Mouse (Mus musculus) testis, postnatal 10 days (tissue): ENCODE data around the gene Cacna1c.
A peak's percentile ranks its signal among the peaks of the same experiment; 100 is the strongest.

Experiments
- DNase-seq: peaks from one replicate; pipeline ENCODE4 v3.0.0; 2021; ENCODE audit warnings: low spot score

Cacna1c gene

DNA sequence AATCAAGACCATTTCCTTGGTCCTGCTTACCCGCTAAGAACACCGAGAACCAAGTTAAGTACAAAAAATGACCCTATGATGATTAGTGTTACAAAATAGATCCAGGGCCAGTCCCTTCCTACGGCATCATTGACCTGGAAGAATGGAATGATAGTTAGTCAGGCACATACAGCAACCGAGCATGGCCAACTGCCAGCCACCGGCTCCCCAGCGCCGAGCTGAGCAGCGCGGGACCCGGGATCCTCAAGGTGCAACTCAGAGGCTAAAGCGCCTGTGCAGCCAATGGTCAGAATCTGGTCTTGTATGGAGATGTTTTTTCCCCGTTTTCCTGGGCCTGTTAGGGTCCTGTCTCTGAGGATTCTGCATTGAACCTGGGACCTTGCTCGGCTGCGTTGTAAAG is 454.4 kb downstream of the Cacna1c start:
- peak; percentile 57 for DNase-seq

DNA sequence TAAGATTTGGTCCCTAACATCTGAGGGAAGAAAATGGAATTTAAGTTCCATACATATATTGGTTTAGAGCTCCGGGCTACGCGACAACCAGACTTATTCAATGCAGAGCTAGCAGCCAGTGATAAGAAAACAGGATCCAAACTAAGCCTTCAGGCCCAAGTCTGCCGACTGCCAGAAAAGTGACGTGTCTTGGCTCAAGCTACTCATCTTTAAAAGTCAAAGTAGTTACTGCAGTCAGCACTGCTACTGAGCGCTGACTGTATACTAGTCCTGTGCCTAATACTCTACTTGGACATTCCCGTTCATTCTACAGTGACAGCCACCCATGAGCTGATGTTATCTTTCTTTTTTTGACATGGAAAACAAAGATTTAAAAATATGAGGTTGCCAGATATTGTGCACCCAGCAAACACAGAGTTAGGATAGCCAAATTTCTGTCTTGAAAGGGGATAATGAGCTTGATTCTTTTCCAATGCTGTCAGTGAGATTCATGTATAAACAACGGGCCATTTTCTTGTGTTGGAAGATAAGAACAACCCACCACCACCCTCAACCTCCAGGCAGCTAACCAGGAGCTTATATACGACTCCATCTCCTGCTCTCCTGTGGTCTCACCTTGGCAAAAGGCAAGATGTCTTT is 456.1 kb downstream of the Cacna1c start:
- DNase-seq, result no peak

DNA sequence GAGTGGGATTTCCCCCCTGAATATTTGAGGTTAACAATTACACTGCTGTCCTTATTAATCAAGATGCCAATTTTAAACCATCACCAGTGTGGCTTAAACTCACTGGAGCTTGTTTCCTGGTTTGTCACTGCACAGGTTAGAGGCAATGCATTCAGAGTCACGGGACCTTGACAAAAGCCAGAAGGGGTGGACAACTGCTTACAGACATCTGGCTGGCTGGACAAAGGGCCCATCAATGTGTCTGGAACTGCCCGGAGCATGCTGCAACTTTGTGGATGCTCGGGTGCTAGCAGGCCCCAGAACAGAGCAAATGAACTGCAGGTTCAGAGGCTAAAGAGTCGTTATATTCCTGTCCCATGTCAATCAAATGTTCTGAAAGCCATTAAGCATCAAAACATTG is 456.9 kb downstream of the Cacna1c start:
- no peak for DNase-seq

DNA sequence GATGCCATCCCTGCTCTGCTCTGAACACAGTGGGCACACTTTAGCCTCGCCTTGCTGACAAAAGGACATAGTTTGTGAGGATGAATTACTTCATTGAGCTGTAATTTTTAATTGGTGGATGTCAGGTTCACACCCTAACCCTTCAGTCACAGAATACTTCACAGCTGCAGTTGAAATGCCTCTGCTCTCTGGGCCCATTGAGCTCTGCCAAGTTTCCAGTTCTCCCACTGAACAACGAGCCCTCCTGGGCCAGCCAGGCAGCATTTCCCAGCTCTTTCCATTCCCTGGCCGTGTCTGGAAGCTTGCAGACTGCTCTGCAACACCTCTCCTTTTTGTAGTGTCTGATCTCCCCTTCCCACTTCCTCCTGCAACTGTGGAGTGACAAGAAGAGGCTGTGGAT is 457.6 kb downstream of the Cacna1c start:
- DNase-seq, result no peak

DNA sequence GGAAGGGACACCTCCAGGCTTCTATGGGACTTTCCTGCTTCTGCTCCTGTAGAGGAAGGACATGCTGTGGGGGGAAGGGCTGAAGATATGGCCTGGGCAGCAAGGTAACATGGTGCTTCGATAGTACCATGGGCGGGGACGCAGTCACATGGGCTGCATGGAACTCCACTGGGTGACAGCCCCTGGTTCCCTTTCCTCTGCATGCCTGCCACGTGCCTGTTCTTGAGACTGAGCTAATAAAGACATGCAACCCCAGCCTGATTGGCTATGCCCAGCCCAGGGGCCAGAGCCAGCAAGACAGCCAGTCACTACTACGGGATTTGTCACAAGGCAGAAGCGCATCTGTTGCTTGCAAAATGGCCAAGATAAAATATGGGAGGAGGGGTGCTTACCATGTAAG is 459.1 kb downstream of the Cacna1c start:
- DNase-seq, result no peak

DNA sequence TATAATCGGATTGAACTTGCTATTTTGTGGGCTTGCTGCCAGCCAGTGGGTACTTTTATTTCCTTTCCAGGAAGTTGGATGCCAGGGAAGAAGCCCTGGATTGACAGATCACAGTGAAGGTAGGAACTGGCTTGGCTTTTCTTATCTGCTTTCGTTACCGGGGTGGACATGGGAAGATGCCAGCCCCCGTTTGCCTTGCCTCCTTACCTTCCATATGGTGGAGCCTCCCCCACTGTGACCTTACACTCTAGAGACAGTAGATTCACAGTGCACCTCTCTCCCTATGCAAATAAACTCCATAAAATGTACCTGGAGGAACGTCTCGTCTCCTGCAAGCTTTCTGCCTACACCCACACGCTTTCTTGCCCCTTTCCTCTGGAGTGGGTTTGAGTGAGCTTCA is 459.7 kb downstream of the Cacna1c start:
- no peak for DNase-seq

DNA sequence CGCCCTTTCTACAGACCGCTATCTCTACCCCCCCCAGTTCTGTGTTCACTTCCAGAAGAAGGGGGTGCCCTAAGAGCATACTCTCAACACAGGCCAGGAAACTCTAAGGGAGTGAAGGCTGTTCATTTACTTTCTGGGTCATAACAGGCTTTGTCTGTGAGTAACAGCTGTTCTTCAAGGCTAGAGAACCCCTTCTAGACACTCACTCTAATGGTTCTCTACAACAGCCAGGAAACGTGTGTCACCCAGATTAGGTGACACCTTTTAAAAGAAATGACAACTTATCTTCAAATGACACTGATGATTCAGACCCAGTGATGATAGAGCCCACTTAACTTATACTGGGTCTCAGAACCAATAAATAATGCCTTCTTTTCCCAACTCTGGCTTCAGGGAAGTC is 461.1 kb downstream of the Cacna1c start:
- no peak for DNase-seq

DNA sequence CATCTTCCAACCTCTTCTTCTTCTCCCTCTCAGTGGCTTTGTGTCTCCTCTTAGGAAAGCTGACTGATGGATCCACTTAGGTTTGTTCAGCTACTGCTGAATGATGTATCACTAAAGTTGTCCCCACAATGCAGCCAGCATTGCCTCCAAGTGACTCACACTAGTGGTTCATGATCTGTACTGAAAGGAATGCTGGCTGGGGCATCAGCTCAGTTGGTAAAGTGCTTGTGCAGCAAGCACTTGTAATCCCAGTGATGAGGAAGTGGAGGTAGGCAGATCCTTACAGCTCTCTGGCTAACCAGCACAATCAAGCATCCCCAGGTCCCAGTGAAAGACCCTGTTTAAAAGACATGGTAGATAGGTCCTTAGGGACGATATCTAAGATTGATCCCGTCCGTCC is 464.3 kb downstream of the Cacna1c start:
- no peak for DNase-seq

DNA sequence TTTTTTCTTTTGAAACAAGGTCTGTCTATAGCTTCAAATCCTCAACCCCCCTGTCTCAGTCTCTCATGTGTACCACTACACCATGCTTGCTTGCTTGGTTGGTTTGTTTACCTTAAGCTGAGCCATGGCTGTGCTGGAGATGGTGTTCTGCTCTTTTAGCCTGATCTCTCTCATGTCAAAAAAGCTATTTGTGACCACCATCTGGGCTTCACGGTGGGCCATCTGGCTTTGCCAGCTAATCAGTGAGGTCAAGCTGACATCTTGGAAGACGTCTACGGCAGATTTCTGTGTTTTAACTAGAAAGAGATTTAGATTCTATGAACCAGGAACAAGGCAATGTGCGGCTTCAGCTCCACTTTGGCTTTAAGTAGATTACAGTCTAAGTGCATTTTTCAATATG is 471.3 kb downstream of the Cacna1c start:
- no peak for DNase-seq

DNA sequence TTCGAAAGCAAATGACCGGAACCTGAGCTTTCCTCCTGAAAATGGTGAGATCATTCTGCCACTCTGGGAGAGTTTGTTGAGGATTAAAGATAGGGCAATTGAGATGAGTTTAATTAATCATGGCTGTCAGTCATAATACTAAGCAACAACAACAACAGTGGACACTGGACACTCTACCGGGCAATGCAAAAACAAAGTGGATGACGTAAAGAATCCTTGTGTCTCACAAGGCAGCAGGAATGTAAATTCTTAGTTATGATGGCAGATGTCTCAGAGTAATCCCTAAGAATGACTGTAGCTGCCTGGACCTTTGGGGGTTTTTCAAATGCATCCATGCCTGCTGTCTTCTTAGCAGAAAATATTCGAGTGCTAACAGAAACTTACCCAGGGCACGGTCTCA is 471.8 kb downstream of the Cacna1c start:
- DNase-seq, result no peak

DNA sequence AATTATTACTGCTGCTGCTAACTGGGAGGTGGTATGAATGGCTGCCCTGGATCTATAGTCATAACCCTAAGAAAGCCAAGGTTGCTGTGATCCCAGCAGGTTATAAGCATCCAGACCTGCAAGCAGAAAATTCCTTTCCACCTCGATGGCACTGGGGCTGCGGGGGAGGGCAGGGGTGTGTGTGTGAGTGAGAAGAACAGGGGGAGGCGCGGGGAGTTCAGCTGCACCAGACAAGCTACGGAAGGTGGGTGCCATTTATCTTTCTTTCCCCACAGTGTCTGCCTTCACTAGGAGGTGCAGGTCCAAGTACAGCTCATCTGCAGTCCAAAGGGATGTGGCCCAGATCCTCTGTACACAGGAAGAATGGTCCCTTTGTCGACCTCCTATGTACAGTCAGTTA is 473.9 kb downstream of the Cacna1c start:
- DNase-seq, result no peak

DNA sequence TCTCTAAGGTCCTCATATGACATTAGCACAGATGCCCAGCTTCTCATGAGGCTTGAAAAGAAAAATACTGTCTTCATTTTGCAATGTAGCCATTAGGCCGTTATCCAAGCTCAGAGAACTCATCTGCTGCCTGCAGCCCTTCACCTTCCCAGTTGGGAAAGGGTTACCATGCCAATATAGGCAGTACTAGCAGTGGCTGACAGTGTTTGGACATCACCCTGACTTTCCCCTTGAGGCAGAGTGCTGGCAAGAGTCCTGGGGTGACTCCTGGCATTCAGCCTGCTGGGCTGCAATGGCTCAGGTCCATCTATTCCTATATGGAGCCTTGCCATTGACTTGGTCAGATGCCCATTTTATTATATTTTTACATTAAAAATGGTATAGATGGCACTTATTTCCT is 476.7 kb downstream of the Cacna1c start:
- DNase-seq, result no peak

DNA sequence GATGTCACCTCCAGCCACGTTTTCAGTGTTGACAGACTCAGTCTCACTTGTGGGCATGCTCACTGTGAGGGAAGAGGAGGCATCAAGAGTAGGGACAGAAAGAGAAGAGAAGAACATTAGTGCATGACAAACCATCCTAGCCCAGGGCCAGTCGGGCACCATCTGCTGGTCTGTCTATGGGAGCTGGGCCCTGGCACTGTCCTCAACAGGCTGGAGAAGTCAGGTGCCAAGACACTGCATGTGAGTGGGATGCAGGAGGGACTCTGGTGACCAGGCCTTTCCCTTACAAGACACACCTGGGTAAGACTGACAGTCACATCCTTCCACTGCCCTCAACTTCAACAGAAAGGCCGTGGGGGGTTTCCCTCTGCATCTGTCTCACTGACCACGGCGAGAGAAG is 482.9 kb downstream of the Cacna1c start:
- no peak for DNase-seq

DNA sequence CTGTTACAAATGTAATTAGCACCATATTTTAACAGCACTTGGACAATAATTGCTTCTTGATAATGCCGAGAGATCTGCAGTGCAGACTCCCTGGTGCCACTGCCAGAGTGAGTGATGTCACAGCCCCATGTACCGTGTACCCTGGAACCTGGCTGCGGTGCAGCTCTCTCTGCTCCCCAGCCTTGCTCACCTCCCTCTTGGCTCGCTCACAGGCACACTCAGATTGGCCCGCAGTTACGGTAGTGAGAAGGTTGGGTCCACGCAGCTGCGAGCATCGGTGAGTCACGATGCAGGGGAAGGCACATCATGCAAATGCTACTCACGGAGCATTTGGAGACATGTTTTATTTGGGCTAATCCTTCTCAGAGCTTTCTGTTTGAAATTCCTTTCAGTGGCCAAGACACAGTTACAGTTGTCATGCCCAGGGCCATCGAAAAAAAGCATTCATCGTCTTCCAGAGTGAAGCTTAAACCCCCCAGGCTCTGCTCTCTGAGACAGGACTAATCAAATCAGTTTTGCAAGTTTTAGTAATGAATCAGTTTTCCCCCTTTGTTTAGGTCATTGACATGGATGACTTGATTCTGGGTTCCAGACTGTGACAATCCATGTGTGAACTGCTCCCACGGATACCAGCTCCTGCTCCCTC is 484.4 kb downstream of the Cacna1c start:
- DNase-seq, result no peak

DNA sequence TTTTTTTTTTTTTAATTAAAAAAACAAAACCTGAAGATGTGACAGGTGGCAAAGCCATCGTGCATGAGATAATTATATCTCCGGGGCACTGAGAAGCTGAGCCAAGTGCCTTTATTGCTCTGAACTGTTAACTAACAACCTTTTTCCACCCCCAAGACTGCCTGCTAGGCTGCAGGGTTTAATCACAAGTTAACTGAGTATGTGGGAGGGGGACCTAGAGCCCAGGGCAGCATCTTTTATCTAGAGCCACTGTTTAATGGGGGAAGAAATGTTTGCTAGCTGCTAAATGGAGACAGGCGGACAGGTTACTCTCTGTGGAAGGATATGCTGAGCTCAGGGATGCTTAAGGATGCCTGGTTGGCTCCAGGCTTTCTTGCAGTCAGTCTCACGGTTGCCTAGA is 489.2 kb downstream of the Cacna1c start:
- DNase-seq, result no peak

DNA sequence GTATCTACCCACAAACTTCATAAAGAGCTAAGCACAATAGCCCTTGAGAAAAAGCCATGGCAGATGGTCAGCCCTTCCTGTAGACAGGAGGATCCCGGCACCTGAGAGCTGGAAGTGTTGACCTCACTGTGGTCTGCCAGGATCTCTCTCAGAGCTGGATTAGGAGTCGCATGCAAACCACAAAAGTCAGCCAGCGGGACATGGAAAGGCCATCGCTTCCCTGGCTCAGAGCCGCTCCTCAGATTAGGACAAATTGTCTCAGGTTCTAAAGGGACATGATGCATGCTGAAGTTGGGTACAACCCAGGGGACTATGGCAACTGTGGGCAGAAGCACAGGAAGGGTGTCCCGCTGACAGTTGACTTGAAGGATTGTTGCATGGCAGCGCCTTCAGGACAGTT is 490.4 kb downstream of the Cacna1c start:
- no peak for DNase-seq

DNA sequence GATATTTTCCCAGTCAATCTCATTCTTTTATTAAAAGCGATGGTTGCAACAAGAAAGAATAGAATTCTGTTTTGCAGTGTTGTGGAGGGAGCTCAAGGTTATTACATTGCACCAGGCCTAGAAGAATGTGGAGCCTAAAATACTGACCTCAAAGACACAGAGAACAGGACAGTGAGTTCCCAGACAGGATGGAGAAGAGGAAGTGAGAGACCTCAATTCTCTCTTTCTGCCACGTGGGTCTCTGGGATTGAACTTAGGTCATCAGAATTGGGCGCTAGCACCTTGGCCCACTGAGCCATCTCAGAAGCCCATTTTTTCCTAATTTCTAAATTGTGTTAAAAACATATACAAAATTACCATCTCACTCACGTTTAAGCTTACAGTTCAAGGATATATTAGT is 501.6 kb downstream of the Cacna1c start:
- no peak for DNase-seq

DNA sequence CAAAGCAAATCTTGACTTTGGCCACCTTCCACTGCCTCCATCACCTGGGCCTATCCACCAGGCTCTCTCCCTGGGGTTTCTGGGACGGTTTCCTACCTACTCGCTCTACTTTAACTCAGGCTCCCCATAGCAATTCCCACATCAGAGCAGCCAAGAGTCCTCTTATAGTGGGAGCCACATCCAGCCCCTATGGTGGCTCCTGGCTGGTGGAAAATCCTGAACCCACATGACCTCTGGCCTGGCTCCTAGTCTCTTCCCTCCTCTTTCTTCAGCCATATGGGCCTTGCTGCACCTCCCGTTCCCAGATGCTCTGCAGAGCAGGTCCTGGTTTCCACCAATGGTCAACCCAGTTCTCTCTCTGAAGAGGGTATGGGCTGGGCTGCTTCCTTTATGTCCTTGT is 506.8 kb downstream of the Cacna1c start:
- DNase-seq, result no peak

DNA sequence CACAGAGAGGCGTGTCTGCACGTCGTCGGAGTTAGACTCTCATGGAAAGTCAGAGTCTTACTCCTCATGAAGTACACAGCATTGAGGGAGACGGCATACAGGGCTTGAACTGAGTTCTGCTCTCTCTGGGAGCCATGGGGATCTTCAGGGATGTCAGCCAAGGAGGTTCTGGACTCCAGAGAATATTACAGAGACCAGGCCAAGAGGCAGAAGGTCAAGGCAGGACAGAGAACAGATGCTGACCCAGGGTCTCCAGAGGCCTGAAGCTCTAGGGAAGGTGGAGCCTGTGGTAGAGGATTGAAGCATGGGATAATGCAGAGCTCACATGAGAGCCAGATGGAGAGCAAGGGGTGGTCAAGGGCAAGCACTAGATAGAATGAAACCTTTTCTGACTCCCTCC is 507.4 kb downstream of the Cacna1c start:
- DNase-seq, result no peak

DNA sequence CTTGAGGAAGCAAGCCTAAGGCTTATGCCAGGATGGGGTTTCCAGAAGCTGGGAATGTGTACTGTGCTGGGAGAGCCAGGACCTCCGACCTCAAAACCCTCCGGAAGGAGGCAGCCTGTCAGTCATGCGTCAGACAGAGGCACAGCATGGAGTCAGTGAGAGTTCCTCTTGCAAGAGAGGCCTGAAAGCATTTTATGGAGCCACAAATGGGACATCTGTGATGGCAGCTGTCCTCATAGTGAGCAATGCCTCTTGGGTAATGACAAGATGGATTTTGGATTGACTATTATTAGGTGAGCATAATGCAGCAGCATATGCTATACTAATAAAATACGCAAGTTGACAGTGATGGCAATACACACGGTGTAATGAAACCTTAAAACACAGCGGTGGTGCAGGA is 515.4 kb downstream of the Cacna1c start:
- no peak for DNase-seq

DNA sequence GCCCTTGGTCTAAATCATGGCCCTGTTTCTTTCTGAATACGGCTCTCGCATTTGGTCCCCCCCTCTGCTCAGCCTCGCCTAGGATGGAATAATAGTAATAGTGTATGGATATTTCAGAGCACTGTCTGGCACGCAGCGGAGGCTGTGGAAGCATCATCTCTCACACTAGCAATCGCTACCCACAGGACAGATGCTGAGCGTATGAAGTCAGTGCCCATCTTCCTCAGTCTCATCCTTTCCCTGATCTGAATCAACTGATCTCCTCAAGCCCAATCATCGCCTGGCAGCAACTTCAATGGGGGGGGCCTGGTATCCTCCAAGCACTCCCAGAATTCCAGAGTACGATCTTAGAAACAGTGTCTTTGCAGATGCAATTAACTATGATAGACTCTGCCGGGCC is 518.2 kb downstream of the Cacna1c start:
- no peak for DNase-seq

DNA sequence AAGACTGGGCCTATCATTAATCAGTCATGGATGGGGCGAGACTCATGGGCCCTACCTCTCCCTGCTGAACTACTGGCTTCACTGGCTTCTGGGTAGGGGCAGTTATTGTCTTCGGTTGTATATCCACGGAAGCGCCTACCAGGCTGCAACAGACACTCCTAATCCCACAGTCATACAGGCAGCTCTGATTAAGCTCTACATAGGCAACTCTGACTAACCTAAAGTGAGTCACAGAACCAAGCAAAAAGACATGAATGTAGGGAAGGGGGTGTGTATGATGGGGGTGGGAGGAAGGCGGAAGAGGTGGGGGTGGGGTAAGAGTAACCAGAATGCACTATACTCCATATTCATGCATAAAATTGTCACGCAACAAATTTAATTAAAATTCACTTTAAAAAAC is 518.9 kb downstream of the Cacna1c start:
- DNase-seq, result no peak

DNA sequence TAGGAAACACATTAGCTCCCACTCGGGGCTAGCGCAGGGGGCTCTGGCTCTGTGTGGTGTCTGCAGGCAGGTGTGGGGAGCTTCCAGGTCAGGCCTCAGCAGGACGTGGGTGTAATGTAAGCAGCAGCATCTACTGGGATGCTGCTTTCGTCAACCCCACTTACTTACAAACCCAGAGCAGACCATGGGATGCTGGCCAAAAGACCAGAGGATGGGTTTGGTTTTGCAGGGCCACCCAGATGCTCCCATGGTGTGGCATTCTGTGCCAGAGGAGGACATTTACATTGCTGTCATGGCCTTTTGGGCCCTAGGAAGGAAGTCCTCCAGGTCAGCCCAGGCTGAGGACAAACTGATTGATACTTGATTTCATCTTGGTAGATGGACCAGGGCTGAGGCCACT is 521.4 kb downstream of the Cacna1c start:
- no peak for DNase-seq

DNA sequence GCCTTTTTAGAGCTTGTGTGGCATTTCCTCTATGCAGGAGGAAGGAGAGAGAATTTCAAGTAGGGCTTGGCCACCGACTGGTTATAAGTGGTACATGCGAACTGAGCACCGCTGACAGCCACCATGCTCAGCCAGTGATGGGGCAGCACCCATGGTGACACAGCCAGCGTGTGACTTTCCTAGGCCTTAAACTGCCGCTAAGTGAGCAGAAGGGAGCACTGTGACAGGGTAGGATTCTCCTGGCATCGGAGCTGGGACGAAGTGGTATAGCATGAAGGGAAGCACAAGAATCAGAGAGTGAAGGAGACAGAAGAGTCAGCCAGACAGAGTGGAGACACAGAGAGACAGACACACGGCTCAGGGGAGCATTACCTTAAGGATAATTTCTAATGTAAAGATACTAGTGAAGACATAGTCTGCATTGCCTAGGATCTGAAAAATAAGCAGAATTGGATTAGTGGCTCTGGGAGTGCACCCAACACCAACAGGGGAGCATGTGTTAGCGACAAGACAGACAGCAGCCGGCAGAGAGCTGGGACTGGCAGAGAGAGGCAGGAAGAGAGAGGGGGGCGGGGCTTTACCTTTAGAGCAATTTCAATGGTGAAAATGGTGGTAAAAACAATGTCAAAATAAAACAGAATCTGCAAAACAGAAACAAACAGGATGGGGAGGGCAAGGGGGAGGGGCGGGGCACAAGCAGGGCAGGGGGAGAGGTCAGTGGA is 522.1 kb downstream of the Cacna1c start:
- DNase-seq, result no peak
